Mouse (Mus musculus) left cerebral cortex, adult 11 months (tissue): ENCODE results near the gene Rrp1b.

Experiments
- DNase-seq: peaks from one replicate; pipeline ENCODE4 v3.0.0; 2022; ENCODE audit warnings: low spot score

Rrp1b gene

DNA sequence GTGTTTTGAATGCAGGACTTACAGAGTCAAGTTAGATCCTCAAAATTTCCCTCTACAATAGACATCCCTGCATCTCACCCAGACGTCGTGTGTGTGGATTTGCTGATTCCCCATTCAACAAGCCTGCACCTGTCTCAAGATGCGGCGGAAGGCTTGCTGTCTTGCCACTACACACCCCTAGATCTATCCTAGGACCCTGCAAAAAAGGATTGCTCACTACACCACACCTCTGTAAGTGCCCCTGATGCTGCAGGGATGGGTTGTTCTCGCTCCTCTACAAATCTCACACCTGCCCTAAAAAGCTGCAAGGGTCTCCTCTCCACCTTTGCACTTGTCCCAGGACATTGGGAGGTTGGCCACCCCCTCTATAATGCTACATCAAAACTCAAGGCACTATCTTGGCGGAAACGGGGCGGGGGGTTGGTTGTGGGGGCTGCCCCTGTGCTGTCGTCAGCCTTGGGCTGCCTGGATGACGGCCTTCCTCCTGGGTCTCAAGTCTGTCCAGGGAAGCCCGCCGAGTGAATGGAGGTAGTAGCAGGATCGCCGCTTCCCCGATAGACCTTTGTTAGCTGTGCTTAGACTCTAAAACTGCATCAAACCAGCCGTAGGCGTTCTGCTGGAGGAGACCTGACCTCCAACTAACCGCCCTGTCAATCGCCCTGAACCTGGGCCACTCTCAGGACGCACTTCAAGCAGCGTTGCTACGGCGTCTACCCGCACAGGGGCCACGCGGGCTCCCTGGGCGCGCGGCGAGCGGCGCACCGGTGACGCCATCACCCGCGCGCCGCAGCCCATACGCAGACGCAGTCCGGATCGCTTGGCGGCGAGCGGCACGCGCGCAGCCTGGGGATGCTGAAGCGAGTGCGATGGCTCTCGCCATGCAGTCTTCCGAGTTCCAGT, at the start of gene Rrp1b, which contains the start of gene Hsf2bp:
Gene Rrp1b, plus strand, starts transcription at position 492 of the 900 bp plus-strand sequence.
Gene Hsf2bp, minus strand, starts transcription at position 741 of the 900 bp plus-strand sequence.
- peak; percentile 40 for DNase-seq

DNA sequence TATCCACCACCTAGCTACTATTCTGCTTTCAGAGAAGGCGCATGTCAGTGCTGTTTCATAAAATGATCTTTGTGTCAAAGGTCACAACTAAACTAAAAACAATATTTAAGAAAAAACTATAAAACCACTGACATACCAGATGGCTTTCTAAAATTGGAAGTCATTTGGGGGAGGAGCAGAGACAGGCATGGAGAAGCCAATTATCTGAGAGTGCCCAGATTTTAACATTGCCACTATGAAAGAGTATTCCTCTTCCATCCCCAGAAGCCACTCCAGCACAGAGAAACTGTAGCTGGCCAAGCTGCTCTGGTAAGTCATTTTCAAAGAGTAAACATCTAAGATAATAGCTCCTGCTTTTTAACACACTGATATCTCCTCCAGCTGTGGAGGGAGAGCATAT, 49.0 kb upstream of the Rrp1b start:
- no peak for DNase-seq

DNA sequence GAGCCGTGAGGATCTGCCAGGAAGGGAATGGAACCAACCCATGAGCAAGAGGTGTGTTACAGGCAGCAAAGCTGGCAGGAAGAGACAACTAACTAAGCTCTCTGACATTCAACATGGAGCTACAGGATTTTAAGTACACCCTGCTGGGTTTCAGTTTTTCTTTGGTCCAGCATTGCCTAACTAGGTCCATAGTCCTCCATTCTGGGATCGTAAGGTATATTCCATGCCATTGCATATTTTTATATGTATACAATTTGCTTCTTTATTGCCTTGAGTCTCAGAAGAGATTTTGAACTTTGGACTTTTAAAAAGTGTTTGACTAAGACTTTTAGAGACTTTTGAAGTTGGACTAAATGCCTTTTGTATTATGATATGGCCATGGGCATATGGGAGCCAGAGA, 46.9 kb upstream of the Rrp1b start:
- no peak for DNase-seq

DNA sequence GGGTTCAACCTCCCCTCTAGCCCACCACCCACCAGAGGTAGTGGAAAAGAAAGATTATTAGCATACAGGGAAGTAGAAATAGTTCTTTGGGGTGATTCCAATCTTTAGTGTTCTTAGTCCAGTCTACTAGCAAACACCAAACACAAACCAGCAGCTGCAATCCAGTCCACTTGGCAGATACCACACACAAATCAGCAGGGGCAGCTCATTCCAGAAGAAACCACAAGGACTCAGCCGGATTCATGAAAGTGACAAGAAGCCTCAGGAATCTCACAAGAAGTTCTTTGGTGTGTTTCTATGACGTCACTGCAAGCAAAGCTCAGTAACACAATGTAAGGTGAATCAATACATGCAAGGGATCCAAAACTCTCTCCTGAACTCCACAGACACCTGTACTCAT, 43.9 kb upstream of the Rrp1b start:
- DNase-seq = no peak

DNA sequence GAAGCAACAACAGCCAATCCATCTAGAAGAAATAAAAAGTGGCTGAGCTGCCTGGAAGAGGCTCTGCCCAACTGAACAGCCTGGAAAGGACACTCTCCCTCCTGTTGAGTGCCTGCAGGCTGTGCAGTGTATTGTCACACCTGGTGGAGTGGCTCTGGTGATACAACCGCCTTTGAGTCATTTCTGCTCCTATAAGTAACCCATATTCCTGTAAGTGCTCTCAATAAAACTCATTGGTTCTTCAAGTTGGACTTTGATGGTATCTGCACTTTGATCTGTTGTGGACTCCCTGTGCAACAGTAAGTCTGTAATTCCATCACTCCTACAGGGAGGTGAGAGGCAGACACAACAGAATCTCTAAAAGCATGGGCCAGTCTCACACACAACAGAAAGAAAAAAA, 42.5 kb upstream of the Rrp1b start:
- DNase-seq = no peak

DNA sequence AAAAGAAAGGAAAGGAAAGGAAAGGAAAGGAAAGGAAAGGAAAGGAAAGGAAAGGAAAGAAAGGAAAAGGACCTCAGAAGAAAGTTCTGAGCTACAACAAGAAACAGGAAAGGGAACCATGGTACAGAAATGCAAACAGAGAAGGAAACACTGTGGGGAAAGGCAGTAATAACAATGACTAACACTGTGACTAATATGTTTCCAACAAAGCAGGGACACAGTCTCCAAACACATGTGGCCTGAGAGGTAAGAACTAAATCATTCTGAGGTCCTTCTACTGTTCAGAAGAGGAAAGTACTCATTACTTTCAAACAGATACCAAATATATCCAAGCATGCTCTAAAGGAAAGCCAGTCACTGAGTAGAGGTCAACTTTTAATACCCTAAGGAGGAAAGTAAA, 41.8 kb upstream of the Rrp1b start:
- DNase-seq = no peak

DNA sequence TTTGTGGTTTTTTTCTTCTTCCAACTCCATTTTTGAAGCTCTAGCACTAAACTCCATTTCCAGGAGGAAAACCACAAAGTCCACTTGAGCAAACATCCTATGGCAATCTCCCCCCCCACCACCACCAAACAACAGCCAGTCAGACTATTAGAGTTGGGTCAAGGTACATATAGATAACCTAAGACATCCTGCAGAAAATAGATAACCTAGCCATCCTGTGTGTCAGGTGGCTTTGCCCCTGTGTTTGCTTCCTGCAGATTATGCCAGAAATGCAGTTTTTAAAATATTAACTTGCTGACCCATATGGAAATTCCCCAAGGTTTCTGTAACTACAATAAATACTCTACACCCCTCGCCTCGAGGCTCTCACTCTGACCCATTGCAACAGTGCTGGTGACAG, 40.1 kb upstream of the Rrp1b start:
- DNase-seq = no peak

DNA sequence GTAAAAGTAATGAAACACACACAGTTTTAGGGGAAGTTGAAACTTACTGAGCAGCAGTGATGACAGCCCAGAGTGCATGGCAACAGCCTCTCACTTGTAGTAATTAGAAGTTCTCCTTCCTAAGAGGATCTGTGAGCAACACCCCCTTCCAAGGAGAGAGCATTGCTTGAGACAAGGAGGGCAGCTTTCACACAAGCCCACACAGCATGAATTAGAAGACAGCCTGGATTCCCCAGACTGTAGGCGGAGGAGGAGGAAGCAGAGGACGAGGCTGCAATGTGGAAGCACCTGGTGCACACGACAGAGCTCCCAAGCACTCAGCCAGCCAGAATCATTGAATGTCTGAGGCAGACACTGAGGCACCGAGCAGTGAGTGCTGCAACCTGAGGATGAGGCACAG, 39.6 kb upstream of the Rrp1b start:
- DNase-seq = no peak

DNA sequence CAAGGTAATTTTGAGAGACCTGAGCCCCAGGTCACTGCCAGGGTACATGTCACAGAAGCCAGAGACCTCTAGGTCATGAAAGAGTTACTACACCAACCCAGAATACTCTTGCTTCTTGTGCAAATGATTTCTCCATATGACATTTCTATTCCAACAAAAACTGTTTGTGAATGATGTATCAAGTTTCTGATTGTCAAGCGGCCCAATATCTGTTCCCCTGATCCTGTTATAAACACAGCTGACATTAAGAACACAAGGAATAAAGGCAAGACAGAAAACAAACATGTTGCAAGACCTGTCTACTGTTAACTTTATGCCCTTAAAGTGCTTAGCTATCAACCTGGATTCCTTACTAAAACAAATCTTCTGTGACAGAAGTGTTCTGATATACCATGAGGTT, 37.5 kb upstream of the Rrp1b start:
- no peak for DNase-seq

DNA sequence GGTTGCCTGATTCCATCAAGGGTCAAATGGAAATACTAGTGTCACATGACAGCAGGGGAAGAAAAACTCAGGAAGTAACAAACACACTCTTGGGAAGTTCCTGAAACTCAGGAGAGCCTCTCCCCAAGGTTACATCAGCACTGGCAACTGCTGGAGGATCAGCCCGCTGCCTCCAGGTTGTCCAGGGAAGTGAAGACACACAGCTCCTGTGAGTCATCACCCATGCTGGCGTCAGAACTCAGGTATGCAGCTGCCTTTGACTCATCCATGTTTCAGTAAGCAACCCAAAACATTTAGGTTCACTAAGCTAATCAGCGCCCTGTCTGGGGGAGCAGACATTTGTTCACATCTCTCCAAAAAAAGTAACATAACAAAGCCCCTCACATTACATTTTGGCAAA, 32.6 kb upstream of the Rrp1b start:
- DNase-seq = no peak

DNA sequence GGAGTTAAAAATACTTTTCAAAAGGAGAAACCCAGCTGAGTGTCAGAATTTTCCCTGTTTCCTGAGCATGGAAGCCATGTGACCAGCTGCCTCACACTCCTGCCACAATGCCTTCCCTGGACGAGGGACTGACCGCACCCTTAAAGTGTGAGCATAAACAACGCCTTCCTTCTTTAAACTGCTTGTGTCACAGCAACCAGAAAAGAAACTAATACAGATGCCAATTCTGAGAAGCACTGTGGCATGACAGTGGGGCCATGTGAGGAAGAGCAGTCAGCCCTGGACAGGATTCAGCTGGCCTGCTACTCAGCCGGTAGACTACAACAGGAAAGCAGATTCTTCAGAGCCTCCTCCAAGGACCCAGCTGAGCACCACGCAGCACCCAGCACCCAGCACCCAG, 29.1 kb upstream of the Rrp1b start:
- DNase-seq = no peak

DNA sequence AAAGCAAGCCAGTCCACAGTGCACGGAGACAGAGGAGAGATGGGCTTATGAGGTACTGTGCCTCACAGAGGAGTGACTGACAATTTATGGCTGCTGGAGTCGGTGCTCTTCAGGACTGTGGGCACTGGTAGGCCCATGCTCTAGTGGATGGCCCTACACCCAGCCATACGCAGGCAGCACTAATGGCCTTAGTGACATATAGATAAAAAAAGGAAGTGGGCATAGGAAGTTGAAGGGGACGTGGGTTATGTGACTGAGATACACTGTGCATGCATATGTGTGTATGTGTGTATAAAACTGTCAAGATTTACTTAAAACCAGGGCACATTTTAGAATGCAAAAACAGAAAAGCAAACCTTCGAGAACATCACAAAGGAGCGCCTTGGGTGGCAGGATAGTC, 24.2 kb upstream of the Rrp1b start:
- no peak for DNase-seq

DNA sequence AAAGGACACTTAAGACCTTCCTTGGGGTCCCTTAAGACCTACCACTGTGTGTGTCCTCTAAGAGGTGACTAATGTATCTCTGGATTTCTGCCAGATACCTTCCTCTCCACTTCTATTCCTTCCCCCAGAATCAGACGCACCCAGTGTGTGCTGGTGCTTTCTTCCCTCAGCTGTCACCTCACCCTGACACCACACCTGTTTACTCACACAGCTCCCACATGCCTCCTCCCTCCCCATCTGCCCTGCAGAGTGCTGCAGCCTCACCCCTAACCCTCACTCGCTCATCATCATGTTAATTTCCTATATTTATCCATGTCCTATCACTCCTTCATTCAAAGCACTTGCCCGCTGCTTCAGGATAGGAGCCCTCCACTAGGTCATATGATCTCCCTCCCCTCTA, 23.6 kb upstream of the Rrp1b start:
- DNase-seq = no peak

DNA sequence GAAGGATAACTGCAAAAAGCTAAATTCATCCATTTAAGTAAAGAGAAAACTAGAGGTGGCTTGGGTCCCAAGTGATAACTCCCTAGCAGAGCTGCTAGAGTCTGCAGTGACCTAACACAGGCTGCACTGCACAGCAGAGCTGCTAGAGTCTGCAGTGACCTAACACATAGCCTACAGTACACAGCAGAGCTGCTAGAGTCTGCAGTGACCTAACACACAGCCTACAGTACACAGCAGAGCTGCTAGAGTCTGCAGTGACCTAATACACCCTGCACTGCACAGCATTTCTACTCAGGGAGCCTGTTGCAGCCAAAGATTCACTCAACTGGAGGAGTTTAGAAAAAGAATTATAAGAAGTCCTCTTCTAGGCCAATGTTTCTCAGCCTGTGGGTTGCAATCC, 22.2 kb upstream of the Rrp1b start:
- DNase-seq = no peak

DNA sequence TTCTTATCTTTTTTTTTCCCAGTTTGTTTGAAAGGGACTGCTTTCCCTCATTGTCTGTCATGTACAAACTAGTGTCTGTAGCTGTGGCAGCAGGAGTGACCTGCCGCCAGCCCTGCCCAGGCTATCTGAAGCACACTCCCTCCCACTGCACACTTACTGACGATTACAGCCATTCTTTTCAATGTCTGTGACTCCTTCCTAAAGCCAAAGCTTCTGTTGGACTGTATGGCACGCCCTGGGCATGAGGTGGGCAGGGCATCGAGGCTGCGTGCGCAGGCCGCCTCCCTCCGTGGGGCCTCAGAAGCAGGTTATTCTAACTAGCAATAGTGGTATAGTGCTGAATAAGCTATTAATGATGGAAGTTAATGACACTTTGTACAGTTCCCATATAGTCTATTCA, 19.4 kb upstream of the Rrp1b start:
- no peak for DNase-seq

DNA sequence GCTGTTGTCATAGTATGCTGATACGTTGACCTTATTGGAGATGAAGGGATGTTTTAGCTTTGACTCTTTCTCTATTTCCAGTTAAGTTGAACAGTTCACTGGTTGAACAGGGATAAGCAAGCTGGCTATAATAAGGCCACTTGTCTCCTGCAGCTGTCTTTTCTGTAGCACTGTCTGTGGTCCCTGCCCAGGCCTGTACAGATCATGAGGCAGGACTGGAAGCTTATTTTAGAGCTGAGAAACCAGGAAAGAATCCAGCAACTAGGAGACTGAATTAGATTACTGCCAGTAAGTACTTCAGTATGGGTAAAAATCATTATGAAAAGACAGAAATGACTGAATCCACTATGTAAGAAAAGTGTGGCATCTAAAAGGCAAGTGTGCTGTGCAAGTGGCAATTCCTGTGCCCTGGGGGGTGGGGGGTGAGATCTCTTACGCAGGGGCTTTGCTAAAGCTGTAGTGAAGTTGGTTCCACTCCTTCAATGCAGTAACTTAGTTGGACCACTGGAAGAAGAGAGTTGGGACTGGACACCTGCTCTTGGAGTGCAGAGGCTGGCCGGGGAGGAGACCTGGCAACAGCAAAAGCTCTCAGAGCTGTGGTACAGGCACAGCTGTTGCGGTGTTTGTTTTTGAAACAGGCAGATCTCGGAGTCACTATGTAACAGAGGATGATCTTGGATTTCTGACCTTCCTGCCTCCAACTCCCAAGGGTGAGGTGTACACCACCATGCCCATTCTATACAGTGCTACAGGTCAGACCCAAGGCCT, 17.6 kb upstream of the Rrp1b start:
- no peak for DNase-seq

DNA sequence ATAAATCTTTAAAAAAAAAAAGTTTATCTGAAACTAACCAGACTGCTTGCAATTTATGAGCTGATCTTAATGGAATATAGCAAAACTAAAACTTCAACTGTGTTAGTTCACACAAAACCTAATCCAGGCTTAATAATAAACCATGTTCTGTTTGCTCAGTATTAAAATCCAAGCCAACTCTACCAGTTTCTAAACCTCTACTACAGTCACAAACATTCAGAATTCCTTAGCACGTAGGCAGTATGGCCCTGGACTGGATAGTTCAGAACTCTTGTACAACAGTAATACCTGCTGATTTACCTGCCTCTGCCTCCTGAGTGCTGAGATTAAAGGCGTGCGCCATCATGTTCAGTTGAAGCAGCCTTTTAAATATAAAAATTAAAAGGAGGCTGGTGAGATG, 13.9 kb upstream of the Rrp1b start:
- no peak for DNase-seq

DNA sequence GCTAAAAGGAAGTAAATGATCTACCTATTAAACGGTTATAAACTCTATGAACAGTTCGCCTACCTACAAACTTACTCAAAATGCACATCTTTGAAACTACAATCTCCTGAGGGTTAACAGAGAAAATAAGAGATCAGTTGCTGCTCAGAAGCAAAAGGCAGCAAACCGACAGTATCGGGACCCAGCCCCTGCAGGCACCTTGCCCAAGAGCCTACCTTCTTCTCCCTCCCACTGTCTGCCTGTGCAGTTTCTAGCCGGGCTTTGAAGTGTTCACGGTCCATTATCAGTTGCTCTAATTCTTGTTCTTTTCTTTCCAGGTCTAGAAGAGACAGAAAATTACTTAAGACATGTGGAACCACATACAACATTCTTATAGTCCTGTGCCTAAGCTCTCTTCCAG, 13.3 kb upstream of the Rrp1b start:
- DNase-seq = no peak

DNA sequence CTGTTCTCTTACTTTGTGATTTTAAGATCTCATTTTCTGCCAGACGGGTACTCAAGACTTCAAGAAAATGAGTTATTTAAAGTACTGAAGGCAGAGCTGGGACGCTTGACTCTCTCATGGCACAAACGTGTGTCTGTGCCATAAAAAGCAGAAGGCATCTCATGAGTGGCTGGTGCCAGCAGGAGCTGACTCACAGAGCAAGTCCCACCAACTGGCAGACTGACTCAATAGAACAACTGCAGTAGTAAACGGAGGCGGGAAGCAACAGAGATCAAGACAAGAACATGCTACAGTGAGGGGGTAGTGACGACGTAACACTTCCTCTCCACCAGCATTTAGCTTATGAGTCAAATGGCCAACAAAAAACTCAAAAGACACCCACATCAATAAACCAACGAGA, 12.8 kb upstream of the Rrp1b start:
- DNase-seq = peak; percentile 79

DNA sequence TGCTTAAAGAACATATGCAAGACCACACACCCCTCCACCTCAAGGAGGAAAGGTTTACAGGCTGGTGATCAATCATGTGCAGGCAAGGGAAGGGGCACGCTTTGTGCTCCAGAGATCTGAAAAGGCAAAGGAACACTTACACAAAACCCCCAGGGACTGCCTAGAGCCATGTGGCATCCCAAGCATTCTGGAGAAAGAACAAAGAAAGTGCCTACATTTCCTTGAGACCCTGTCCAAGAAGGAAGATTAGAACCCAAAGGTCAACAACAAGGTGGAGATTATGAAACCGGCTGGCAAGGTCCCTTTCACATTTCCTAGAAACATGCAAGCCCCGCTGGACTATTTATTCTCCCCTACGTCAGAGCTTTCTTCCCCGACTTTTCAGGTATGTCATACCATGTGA, 11.2 kb upstream of the Rrp1b start:
- no peak for DNase-seq

DNA sequence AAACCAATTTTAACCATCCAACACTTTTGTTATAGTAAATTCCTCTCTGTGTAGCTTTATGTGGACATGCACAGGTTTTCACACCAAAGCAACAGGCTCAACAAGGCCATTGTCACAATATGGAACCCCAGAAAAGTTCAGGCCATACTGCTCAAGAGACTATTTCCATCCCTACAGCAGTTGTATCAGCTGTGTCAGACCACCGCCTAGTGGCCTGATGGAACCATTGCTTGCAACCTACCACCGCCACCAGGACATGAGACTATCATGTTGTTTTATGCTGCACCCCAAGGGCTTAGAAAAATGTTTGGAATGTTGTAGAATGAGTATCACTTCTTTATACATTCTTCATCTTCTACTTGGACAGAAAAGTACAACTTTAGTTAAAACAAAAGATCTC, 10.5 kb upstream of the Rrp1b start:
- peak; percentile 45 for DNase-seq

DNA sequence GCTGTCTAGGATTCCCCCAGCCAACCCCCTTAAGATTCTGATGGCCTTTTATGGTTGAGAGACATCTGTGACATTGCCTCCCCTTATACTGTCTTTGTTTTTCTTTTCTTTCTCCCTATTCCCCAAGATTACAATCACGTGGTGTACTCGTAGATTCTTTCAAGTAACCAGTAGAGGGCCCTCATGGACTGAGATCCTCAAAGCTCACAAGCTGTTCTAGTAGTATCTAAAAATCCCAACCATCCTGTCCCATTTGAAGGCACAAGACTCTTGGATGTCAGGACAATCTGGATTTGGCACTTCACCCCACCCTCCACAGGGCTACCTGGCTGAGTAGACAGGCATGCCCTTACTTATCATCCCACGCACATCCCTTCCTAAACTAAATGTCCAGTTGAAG, 8.2 kb upstream of the Rrp1b start:
- peak; percentile 44 for DNase-seq

DNA sequence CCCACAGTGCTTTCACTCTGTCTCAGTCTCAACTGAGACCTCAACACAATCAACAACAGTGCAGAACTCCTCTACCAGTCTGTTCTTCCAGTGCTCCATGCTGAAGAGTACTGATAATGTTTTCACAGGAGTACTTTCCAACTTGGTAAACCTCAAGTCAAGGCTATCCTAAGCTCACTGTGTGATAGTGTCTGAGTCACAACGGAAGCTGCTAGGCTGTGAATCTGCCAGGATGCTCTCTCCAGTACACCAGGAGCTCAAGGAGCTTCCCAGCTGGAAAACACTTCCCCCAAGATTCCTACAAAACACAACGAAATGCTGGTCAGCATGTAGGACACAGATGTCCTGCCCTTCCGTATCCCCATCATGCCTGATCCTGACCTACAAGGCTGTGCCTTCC, 7.6 kb upstream of the Rrp1b start:
- DNase-seq = no peak
